Mouse (Mus musculus) ovary, adult 18-20 months (tissue): ENCODE data around the gene Gabrb1.

Source experiments
- DNase-seq: peaks from one replicate; pipeline ENCODE4 v3.0.0; 2022; ENCODE audit warnings: low spot score, mixed read lengths

The Gabrb1 gene

GRCm38 (mm10) chr5:72162855-72163254 lies 504.9 kb downstream of the Gabrb1 start:
- DNase-seq = no peak

- DNase-seq = no peak
Observed at GRCm38 (mm10) chr5:72164386-72164785, 506.5 kb downstream of the Gabrb1 start.

GRCm38 (mm10) chr5:72167594-72168284 lies 509.8 kb downstream of the Gabrb1 start, which contains the start of gene Commd8:
Commd8 (minus strand) TSS chr5:72168189.
- DNase-seq = peak; percentile 92

GRCm38 (mm10) chr5:72168285-72168621 lies 510.3 kb downstream of the Gabrb1 start:
- DNase-seq = no peak

- DNase-seq = no peak
Observed at GRCm38 (mm10) chr5:72170067-72170466, 512.2 kb downstream of the Gabrb1 start.

GRCm38 (mm10) chr5:72172675-72173074 lies 514.8 kb downstream of the Gabrb1 start:
- DNase-seq = no peak

GRCm38 (mm10) chr5:72173521-72173920 lies 515.6 kb downstream of the Gabrb1 start:
- no peak for DNase-seq

GRCm38 (mm10) chr5:72175050-72175449 lies 517.1 kb downstream of the Gabrb1 start:
- no peak for DNase-seq

- no peak for DNase-seq
Observed at GRCm38 (mm10) chr5:72175530-72175929, 517.6 kb downstream of the Gabrb1 start.

- no peak for DNase-seq
Observed at GRCm38 (mm10) chr5:72181194-72181593, 523.3 kb downstream of the Gabrb1 start.

GRCm38 (mm10) chr5:72182804-72183203 lies 524.9 kb downstream of the Gabrb1 start:
- no peak for DNase-seq

GRCm38 (mm10) chr5:72183929-72184328 lies 526.0 kb downstream of the Gabrb1 start:
- DNase-seq = no peak

GRCm38 (mm10) chr5:72184437-72185100 lies 526.7 kb downstream of the Gabrb1 start:
- DNase-seq = no peak

- no peak for DNase-seq
Observed at GRCm38 (mm10) chr5:72191154-72191553, 533.2 kb downstream of the Gabrb1 start.

- DNase-seq = no peak
Observed at GRCm38 (mm10) chr5:72191932-72192331, 534.0 kb downstream of the Gabrb1 start.

GRCm38 (mm10) chr5:72195442-72195841 lies 537.5 kb downstream of the Gabrb1 start:
- DNase-seq = no peak
